Mouse (Mus musculus) layer of hippocampus, postnatal 36 days (tissue): Measurements from ENCODE around the gene Enpep. TPM values are rescaled to one million over a fixed set of nuclear protein-coding genes. Genes with fewer than 3 reads are reported as not detected.

Experiments used
- DNase-seq, 2 experiments: peaks; one replicate each; pipeline ENCODE4 v3.0.0; 2022
- total RNA-seq, 2 experiments: library from RNA; stranded (reverse); gene quantifications; 2 replicates each; pipeline ENCODE4 v1.2.3; 2021

The Enpep gene
- total RNA-seq, 2 experiments from 2014 or later: 1.2 to 1.7 TPM

DNA sequence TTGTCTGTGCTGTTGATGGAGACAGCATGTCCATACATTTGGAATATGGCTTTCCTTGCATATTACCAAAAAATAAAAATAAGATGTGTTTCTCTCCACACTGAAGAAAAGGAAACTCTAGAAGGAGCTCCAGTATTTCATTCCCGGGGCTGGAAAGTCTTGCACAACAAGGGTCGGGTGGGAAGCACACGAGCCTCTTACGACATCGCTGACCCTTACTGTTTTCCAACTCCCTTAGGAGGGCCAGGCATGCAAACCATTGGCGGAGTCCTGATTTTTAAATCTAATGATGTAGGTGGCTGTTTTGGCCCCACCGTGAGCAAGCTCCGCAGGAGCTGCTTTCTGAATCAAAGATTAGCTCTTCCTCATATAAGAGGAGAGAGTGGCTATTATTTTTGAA lies 20.6 kb downstream of the Enpep start:
- DNase-seq: no peak

- no peak for DNase-seq
Measured at GRCm38 (mm10) chr3:129309926-129310325, 22.6 kb downstream of the Enpep start.

DNA sequence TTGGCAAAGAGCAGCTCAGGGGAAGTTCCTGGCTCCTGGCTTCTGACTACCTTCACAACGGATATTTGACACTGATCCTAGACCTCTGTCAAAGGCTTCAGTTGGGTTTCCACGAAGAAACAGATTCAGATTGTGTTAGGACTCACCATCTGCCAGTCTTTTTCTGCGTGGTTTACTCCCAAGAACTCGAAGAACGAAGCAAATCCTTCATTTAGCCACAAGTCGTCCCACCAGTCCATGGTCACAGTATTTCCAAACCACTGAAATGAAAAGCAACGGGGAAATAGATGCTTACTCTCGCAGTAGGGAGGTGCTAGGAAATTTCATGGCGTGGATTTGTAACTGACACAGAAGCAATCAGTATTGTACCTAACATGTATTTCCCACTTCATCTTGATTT lies 23.6 kb downstream of the Enpep start:
- DNase-seq: no peak

- no peak for DNase-seq
Measured at GRCm38 (mm10) chr3:129308102-129308752, 24.3 kb downstream of the Enpep start.

GRCm38 (mm10) chr3:129303941-129304340 lies 28.6 kb downstream of the Enpep start:
- DNase-seq: peak in 1 of 2 experiments; percentile 7

- no peak for DNase-seq
Measured at GRCm38 (mm10) chr3:129299874-129300273, 32.6 kb downstream of the Enpep start.

GRCm38 (mm10) chr3:129298606-129299005 lies 33.9 kb downstream of the Enpep start:
- no peak for DNase-seq

DNA sequence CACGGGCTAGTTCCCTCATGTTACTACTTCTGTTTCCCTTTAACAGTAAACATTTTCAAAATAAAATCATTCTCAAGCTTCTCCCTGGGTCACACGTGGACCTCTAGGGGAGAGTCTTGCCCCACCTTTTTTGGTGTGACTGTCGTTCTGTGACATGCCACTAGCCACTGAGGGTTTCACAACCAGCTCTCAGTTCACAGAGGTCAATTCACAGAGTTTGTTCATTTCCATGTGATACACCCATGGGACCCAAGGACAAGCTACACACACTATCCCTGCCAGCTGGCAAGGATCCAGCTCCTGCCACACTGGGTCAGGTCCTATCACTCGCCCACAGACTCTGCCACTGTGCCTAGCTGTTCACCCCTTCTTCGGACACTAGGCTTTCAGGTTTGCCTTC lies 35.5 kb downstream of the Enpep start:
- no peak for DNase-seq

DNA sequence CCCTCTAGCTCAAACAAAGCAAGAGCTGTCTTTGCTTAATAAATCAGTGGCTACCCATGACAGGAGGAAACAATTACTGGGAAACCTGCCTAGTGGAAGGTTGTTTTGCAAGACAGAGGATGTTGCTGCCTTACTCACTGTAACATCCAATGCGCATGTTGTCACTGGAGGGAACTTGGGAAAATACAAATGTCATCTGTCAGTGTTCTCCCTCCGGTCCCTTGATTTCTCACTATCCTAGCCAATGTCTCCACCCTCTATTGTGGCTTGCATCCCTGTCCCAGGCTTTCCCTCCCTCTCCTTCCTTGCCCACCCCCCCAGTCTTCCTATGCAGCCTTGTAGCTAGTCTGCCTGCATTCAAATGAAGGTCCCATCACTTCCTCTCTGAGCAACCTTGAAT lies 36.6 kb downstream of the Enpep start:
- no peak for DNase-seq

- no peak for DNase-seq
Measured at GRCm38 (mm10) chr3:129289536-129289935, 43.0 kb downstream of the Enpep start.

- DNase-seq: no peak
Measured at GRCm38 (mm10) chr3:129287140-129287539, 45.4 kb downstream of the Enpep start.

DNA sequence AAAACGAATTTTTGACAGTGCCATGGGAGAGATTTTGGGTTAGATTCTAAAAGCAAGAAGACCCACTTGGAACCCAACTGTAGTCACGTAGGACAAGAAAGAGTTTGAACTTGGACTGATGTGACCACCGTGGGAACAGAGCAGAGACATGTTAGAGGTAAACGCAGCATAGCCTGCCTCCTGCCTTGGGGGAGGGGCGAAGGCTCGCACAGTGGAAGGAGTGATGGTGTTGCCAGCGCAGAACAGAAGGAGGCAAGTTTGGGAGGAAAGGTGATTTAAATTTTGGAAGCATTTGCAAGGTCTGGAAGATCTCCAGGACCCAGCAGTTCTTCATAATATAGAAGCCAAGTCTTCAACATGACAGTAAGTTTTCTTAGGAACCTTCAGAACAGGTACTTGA lies 46.1 kb downstream of the Enpep start:
- no peak for DNase-seq

DNA sequence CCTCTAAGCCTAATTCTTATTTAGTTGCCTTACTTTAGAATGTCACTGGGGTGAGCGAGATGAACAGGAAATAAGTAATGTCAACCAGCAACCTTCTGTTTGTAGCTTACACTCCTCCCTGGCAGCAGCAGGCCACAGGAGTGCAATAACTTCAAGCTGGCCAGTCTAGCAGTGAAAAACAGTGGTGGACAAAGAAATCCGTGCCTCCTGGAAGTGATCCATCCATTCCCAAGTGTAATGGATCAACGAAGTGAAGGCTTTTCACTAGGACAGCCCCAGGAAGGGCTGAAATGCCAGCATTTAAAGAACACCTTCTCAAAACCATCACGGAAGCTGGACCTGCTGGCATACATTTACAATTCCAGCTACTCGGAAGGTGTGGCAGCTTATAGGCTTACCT lies 48.2 kb downstream of the Enpep start:
- DNase-seq: no peak

DNA sequence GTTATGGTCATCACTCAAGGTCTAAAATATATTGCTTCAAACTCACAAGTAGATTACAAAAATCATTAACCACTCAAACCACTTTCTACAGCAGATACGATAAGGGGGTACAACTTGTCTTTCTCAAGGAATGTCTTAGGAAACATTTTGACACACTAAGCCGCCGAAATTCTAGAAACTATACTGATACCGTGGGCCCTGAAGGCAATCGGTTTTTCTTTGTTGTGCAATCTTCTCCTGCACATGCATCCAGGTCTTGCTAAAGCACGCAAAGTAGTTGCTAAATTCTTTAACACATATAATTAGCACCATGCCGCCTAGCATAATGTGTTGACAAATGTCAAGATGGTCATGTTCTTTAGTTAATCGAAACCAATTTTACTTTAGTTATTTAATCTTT lies 53.1 kb downstream of the Enpep start:
- no peak for DNase-seq

DNA sequence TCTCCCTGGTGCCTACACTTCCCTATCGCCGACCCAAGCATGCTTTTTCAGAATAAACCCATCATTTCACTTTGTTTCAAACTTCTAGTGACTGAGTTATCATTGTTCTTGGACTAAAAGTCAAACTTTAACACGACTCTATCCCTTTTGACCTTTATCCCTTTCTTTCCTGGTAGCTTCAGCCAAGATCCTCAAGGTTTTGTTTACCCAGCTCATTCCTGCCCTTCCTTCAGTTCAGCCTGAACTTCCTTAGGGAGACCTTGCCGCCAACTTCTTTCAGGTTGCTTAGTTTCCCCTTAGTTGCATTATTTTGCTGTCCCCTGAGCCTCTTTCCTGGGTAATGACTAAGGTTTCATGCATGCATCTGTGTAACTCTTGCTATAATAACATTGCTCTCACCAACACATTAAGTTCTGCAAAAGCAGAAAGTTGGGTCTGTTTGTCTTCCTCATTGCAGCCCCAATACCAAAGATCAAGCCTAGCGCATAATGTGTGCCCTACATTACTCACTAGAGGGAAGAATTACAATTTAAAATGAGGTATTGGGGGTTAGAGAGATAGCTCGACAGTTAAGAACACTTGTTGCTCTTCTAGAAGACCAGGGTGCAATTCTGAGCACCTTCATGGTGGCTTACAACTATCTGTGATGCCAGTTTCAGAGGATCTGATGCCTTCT lies 59.2 kb downstream of the Enpep start:
- DNase-seq: no peak

DNA sequence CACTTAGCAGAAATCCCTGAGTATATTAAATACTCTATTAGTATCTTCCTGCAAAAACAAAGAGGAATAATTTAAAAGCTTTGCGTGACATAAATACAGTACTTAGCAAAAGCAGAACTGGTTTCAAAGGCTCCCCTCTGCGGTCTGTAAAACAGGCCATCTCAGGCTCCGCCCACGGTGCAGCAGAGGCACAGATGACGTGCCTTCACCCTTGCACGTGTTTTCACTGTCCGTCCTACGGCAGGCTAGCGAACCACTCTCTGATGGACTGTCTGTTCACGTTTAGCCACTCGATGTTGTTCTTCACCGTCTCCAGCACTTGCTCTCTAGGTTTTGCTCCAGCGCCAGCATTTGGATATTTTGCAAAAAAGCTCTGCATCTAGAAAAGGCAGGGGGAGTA lies 62.5 kb downstream of the Enpep start:
- DNase-seq: peak in 1 of 2 experiments; percentile 6

- no peak for DNase-seq
Measured at GRCm38 (mm10) chr3:129268886-129269683, 63.4 kb downstream of the Enpep start.

- no peak for DNase-seq
Measured at GRCm38 (mm10) chr3:129258497-129258896, 74.0 kb downstream of the Enpep start.

GRCm38 (mm10) chr3:129256766-129257165 lies 75.8 kb downstream of the Enpep start:
- peak in 1 of 2 experiments; percentile 3 for DNase-seq

GRCm38 (mm10) chr3:129256283-129256682 lies 76.2 kb downstream of the Enpep start:
- no peak for DNase-seq

DNA sequence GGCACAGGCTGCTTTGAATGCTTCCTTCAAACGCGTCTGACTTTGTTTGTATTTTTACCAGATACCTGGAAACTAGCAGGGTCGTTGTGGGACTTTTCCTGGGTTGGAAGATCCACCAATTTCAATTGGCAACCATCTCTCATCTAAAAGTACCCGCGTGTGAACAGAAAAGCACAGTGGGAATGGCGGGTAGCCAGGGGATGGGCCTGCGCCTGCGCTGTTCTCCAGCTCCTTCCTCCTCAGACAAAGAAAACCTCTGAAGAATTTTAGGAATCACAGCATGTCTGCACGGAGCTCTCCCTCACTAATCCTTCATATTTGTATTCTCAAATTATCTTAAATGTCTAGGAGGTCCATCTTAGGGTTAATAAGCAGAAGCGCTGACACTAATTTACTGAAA lies 78.3 kb downstream of the Enpep start:
- peak; percentile 30 to 48 for DNase-seq

GRCm38 (mm10) chr3:129250997-129251396 lies 81.5 kb downstream of the Enpep start:
- no peak for DNase-seq

- DNase-seq: no peak
Measured at GRCm38 (mm10) chr3:129238664-129239258, 93.8 kb downstream of the Enpep start.
